Mouse (Mus musculus) left cerebral cortex, adult 9 months (tissue): ENCODE measurements around the gene C1qtnf2.

Source experiments
- DNase-seq, 2 experiments: peaks; one replicate each; pipeline ENCODE4 v3.0.0; 2022; ENCODE audit warnings: low spot score in 2 of 2

C1qtnf2 gene

DNA sequence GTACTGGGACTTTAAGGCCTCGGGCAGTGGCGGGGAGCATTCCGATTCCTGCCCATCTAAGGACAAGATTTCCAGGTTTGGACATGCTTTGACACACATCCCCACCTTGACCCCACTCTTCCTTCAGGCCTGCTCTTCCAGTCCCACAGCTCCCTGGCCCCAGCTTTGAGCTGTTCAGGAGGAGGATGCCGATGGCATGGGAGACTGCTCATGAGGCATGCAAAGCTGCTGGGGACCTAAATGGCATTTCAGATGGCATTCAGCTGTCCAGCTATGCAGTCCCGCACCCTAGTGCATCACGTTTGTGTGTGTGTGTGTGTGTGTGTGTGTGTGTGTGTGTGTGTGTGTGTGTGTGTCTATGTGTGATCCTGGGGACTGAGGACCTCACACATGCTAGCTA, 63.0 kb downstream of the C1qtnf2 start:
- DNase-seq: no peak

- DNase-seq: no peak
Observed at GRCm38 (mm10) chr11:43539863-43540262, 65.8 kb downstream of the C1qtnf2 start.
